Mouse (Mus musculus) kidney, postnatal 25 days (tissue): ENCODE results near the gene Ms4a6b.
"Not testable (repeated sequence)": the region's sequence is repeated elsewhere in the genome, so short reads cannot be mapped to it uniquely, and the experiment has no call there.

Source experiments
- DNase-seq, 2 experiments: peaks; one replicate each; pipeline ENCODE4 v3.0.0; 2021; ENCODE audit warnings: mixed read lengths in 2 of 2

The Ms4a6b gene

DNA sequence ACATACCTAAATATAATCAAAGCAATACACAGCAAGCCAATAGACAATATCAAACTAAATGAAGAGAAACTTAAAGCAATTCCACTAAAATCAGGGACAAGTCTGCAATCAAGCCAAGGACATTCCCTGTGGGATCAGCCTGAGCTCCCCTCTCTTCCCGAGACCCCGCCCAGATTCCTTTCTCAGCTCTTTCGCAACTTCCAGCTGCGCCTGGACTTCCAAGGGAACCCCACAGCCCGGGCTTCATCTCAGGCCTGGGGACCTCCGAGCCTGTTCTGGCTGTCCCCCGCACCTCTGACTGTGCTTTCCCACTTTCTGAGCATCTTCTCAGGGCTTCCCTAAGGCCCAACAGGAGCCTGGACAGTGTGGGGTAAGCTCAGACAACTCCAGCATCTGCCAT is 20.3 kb downstream of the Ms4a6b start, which contains the start of gene Ms4a4d:
Ms4a4d (plus strand) TSS at position 209 of the 400 bp plus-strand sequence.
- peak in 1 of 2 experiments; percentile 33 for DNase-seq

DNA sequence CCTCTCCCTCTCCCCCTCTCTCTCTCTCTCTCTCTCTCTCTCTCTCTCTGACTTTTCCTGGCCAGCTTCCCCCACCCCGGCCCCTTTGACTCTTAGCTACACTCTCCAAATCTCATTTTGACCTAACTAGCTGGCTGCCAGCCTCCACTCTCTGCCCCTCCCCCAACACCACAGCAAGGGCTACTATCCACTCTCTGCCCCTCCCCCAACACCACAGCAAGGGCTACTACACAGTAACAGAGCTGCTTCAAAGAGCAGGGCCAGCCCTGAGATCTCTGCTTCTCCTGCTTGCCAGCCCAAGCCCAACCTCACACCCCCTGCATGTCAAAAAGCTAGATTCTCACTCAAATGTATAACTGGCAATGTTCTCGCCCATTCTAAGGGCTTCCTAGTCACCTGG is 21.0 kb downstream of the Ms4a6b start:
- DNase-seq, result peak in 1 of 2 experiments; percentile 2

DNA sequence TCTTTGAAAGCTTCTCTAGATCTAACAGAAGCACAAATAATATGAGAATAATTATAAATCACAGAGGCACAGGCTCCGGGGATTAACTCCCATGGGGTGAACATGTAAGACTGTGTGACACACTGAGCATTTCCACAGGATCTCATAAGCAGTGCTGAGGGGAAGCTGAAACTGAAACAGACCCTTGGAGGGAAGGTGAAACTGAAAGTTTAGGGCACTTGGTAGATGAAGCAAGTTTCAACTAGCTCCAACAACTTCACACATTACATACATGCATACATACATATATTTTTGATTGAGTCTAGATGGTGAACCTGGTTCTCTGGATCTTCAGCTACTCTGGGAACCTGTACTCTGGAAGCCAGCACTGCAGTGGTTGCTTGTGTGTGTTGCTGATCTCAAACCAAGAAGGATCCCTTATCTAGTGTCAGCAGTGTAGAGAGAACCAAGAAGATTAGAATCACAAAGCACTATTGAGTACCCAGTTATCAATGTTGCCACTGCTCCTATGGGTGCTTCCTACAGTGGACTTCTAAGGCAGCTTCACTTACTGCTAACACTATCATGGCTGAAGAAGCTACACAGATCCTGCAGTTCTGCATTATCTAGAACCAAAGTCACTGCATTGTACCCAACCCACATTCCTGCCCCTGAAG is 24.0 kb downstream of the Ms4a6b start:
- DNase-seq, result not testable (repeated sequence)

DNA sequence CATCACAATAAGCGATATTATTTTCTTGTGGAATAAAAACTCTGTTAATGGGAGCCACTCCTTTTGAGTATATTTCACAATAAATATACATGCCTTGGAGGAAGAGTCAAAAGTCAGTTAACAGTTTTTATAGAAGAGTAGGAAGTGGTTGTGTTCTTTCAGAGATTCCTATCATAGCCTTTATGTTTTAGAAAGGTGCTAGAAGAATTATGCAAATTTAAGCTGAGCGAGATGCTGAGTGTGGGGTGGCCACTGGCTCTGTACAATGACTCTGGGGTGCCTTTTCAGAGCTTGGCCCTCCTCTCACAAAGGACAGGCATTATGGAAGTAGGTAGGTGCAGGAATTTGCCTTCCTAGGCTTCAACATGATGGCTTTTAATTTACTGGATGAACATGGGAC is 28.1 kb downstream of the Ms4a6b start:
- not testable (repeated sequence) for DNase-seq

DNA sequence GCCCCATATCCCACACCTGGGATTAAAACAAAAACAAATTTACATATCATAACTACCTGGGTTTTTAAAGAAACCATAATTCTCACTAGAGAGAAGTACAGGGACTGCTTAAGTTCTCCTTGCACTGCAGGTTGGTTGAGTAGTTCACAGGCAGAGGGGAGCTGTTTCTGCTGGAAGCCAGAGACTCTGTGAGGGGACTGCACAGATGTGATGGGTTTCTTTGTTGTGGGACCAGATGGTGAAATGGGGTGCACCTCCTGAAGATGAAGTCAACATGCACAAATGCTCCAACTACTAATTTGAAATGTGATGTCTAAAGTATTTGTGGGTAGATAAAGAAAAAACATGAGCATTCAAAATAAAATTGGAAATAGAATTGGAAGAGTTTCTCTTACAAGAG is 31.6 kb downstream of the Ms4a6b start:
- no peak for DNase-seq

DNA sequence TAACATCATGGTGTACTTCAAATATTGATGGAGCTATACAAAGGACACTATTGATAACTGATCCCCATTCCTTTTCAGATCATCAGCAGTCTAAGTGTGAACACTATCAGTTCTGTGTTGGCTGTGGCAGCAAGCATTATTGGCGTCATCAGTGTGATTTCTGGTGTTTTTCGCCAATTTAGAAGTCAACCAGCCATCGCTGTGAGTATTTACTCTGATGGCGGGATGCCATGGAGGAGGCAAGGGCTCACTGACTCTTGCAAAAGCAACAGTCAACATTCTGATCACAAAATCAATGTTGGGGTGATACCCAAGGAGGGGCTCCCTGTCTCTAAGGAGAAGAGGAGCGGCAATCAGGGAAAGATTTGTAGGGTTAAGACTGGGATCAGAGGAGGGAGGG is 38.4 kb downstream of the Ms4a6b start:
- DNase-seq, result no peak

DNA sequence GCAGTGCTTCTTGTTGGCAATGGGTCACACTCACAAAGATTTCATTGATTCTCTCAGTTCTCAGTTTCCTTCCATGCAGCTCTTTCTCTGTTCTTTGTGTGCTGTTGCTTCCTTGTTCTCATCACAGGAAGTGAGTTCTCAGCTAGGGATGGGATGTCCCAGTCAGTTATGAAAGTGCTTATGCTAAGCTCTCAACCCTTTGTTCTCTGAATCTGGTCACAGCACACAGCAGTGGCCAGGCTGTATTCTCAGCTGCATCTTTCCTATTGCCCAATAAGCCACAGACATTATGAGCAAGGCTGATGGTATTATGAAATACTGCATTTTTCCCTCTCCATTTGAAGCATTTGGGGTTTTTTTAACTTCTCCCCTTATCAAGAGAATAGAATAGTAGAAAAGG is 43.2 kb downstream of the Ms4a6b start:
- DNase-seq, result not testable (repeated sequence)

DNA sequence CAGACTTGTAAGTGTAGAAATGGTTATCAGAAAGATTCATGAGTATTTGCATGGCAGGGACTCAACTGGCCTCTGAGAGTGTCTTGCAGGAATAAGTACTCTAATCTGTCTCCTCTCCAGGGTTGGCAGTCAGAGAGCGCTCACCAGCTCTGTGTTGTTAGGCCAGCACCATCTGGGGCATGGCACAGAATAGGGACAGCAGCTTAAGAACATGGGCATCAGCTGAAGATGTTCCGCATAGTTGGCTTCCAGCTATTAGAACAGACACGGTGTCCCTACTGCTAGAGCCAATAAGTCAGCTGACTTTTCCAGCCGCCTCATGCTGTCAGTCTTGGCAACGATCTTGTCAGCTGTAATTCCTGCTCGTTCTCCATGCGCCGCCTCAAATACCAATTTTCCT is 58.7 kb downstream of the Ms4a6b start:
- DNase-seq, result peak in 1 of 2 experiments; percentile 21
